Mouse (Mus musculus): ENCODE measurements around the gene Prkacb. TPM values are rescaled to one million over a fixed set of nuclear protein-coding genes. Genes with fewer than 3 reads are reported as not detected.

The Prkacb gene
- total and polyA plus RNA-seq, 2 experiments = 11.4 to 35.1 TPM

- no peaks in the 10 kb centered on the region for H3K79me2 ChIP-seq (ENCODE audit: control insufficient read depth, insufficient read depth, low read length)
- WGBS = 84% methylated on average over 2 of the region's 2 CpGs
- no peaks in the 10 kb centered on the region for H3K36me3 ChIP-seq (ENCODE audit: control insufficient read depth, insufficient read depth, low read length)
- H3K4me3 ChIP-seq (ENCODE audit: insufficient read depth, low read depth, low read length) = no peak overlapping the region
- H3K27ac ChIP-seq (replicated peaks; ENCODE audit: insufficient read depth, low read depth, low read length) = no peak overlapping the region
- peaks cover 9% of the 10 kb centered on the region for H3K4me1 ChIP-seq (ENCODE audit: control insufficient read depth, insufficient read depth, low read length)
- no peak for DNase-seq (ENCODE audit: extremely low read depth, low read depth, low spot score)
- peaks cover 8% of the 10 kb centered on the region for H3K27me3 ChIP-seq (ENCODE audit: control insufficient read depth, insufficient read depth, low read length)
- TF ChIP-seq CTCF (IDR thresholded peaks at IDR 0.05; ENCODE audit: low read depth, low read length) = no peak
- TF ChIP-seq POLR2A (IDR thresholded peaks at IDR 0.05; ENCODE audit: extremely low read depth, insufficient read depth, low read length) = no peak
- H3K9ac ChIP-seq (ENCODE audit: low read depth, low read length) = no peak overlapping the region
Observed at GRCm38 (mm10) chr3:146683095-146683494, 129.7 kb downstream of the Prkacb start.

DNA sequence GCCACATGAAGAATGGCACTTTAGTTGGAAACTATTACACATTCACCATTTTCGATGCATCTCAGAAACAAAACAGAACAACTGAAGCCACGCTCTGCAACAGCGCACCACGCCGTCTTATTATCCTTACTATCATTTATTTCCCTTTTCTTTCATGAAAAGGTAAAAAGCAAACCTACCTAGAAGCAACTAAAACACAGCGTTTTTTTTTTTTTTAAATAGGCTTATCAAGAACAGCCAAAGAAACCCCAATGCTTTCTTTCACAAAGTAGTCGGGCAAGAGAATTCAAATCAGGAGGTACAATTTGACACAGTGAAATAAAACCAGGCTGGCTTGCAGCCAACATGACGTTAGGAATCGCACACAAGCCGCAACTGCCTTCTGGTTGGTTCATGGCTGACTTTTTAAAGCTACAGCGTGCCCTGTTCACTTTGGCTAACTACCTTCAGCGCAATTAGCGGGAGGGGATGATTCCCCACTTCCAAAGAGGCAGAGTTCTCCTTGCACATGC, 130.6 kb downstream of the Prkacb start:
- H3K4me1 ChIP-seq (ENCODE audit: control insufficient read depth, insufficient read depth, low read length) = peaks cover 9% of the 10 kb centered on the region
- peak overlapping the region; percentile 26; the same call in 1 of the 2 replicates for H3K9ac ChIP-seq (ENCODE audit: low read depth, low read length)
- no peak overlapping the region for H3K27ac ChIP-seq (replicated peaks; ENCODE audit: insufficient read depth, low read depth, low read length)
- peak; percentile 59 for DNase-seq (ENCODE audit: extremely low read depth, low read depth, low spot score)
- H3K79me2 ChIP-seq (ENCODE audit: control insufficient read depth, insufficient read depth, low read length) = no peaks in the 10 kb centered on the region
- H3K36me3 ChIP-seq (ENCODE audit: control insufficient read depth, insufficient read depth, low read length) = no peaks in the 10 kb centered on the region
- H3K4me3 ChIP-seq (ENCODE audit: insufficient read depth, low read depth, low read length) = peak overlapping the region; percentile 10; the same call in 1 of the 2 replicates
- TF ChIP-seq CTCF (IDR thresholded peaks at IDR 0.05; ENCODE audit: low read depth, low read length) (no peak), POLR2A (IDR thresholded peaks at IDR 0.05; ENCODE audit: extremely low read depth, insufficient read depth, low read length) (no peak)
- WGBS = 39% methylated on average over 13 of the region's 13 CpGs
- H3K27me3 ChIP-seq (ENCODE audit: control insufficient read depth, insufficient read depth, low read length) = peaks cover 8% of the 10 kb centered on the region

DNA sequence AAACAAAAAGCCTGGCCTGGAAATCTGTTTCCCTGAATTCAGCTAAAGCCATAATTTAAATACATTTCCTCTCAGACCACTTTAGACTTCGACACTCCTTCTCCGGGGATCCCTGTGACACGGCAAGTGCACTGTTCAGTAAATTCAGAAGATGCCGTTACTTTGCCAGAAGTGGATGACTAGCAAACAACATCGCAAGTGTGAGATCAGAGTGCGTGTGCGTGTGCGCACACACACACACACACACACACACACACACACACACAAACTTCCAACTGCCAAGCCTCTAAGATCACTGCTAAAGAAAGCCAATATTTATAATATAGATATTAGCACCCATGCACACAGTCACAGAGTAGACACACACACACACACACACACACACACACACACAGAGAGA, 131.1 kb downstream of the Prkacb start:
- 55% methylated on average over 8 of the region's 8 CpGs for WGBS
- no peak overlapping the region for H3K9ac ChIP-seq (ENCODE audit: low read depth, low read length)
- TF ChIP-seq POLR2A (IDR thresholded peaks at IDR 0.05; ENCODE audit: extremely low read depth, insufficient read depth, low read length) (no peak), CTCF (IDR thresholded peaks at IDR 0.05; ENCODE audit: low read depth, low read length) (no peak)
- no peaks in the 10 kb centered on the region for H3K79me2 ChIP-seq (ENCODE audit: control insufficient read depth, insufficient read depth, low read length)
- no peaks in the 10 kb centered on the region for H3K36me3 ChIP-seq (ENCODE audit: control insufficient read depth, insufficient read depth, low read length)
- H3K27ac ChIP-seq (replicated peaks; ENCODE audit: insufficient read depth, low read depth, low read length) = no peak overlapping the region
- peaks cover 8% of the 10 kb centered on the region for H3K27me3 ChIP-seq (ENCODE audit: control insufficient read depth, insufficient read depth, low read length)
- no peak overlapping the region for H3K4me3 ChIP-seq (ENCODE audit: insufficient read depth, low read depth, low read length)
- no peak for DNase-seq (ENCODE audit: extremely low read depth, low read depth, low spot score)
- peaks cover 9% of the 10 kb centered on the region for H3K4me1 ChIP-seq (ENCODE audit: control insufficient read depth, insufficient read depth, low read length)

DNA sequence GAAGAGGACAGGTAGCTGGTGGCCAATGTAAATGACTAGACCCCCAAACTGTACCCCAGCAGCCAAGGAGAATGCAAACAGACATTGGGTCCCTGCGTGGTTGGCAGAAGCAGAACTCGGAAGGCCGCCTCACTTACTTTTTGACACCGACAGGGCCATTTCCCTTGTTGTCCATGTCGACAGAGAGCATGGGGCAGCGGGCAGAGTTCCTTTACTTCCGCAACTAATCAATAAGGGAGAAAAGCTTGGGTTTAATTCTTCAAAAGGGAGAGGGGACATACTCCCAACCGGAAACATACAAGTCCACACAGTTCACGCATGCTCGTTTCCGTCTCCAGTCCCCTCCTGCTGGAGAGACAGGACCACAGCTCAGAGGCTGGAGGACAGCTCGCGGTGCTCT, 132.2 kb downstream of the Prkacb start:
- H3K27me3 ChIP-seq (ENCODE audit: control insufficient read depth, insufficient read depth, low read length) = peaks cover 8% of the 10 kb centered on the region
- H3K4me1 ChIP-seq (ENCODE audit: control insufficient read depth, insufficient read depth, low read length) = peaks cover 9% of the 10 kb centered on the region
- H3K4me3 ChIP-seq (ENCODE audit: insufficient read depth, low read depth, low read length) = no peak overlapping the region
- 73% methylated on average over 13 of the region's 13 CpGs for WGBS
- TF ChIP-seq CTCF (IDR thresholded peaks at IDR 0.05; ENCODE audit: low read depth, low read length) (no peak), POLR2A (IDR thresholded peaks at IDR 0.05; ENCODE audit: extremely low read depth, insufficient read depth, low read length) (no peak)
- no peak overlapping the region for H3K27ac ChIP-seq (replicated peaks; ENCODE audit: insufficient read depth, low read depth, low read length)
- no peak for DNase-seq (ENCODE audit: extremely low read depth, low read depth, low spot score)
- H3K36me3 ChIP-seq (ENCODE audit: control insufficient read depth, insufficient read depth, low read length) = no peaks in the 10 kb centered on the region
- H3K9ac ChIP-seq (ENCODE audit: low read depth, low read length) = no peak overlapping the region
- H3K79me2 ChIP-seq (ENCODE audit: control insufficient read depth, insufficient read depth, low read length) = no peaks in the 10 kb centered on the region

GRCm38 (mm10) chr3:146679646-146680045, 133.1 kb downstream of the Prkacb start:
- H3K36me3 ChIP-seq (ENCODE audit: control insufficient read depth, insufficient read depth, low read length) = no peaks in the 10 kb centered on the region
- no peak for DNase-seq (ENCODE audit: extremely low read depth, low read depth, low spot score)
- H3K27me3 ChIP-seq (ENCODE audit: control insufficient read depth, insufficient read depth, low read length) = no peaks in the 10 kb centered on the region; the same call in 1 of the 2 replicates
- 95% methylated on average over 16 of the region's 16 CpGs for WGBS
- H3K9ac ChIP-seq (ENCODE audit: low read depth, low read length) = no peak overlapping the region
- TF ChIP-seq POLR2A (IDR thresholded peaks at IDR 0.05; ENCODE audit: extremely low read depth, insufficient read depth, low read length) (no peak), CTCF (IDR thresholded peaks at IDR 0.05; ENCODE audit: low read depth, low read length) (no peak)
- no peaks in the 10 kb centered on the region for H3K79me2 ChIP-seq (ENCODE audit: control insufficient read depth, insufficient read depth, low read length)
- H3K27ac ChIP-seq (replicated peaks; ENCODE audit: insufficient read depth, low read depth, low read length) = no peak overlapping the region
- H3K4me1 ChIP-seq (ENCODE audit: control insufficient read depth, insufficient read depth, low read length) = peaks cover 3% of the 10 kb centered on the region
- H3K4me3 ChIP-seq (ENCODE audit: insufficient read depth, low read depth, low read length) = no peak overlapping the region

Other genes starting within 250 kb of the Prkacb start
- gene Uox, start 242.6 kb downstream of the Prkacb start, total RNA-seq (2014; rRNA removed) = 1,668 and 2,080 TPM in 2 replicates
- gene Uox, start 242.6 kb downstream of the Prkacb start, polyA plus RNA-seq (2012; rRNA removed) = 512 and 535 TPM in 2 replicates
- 11.0 and 15.6 TPM in 2 replicates for gene Dnase2b, start 197.4 kb downstream of the Prkacb start, total RNA-seq (2014; rRNA removed)
- gene Dnase2b, start 197.4 kb downstream of the Prkacb start, polyA plus RNA-seq (2012; rRNA removed) = 6.2 and 6.6 TPM in 2 replicates
- not detected in 2 replicates for gene 4930503B20Rik, start 161.7 kb downstream of the Prkacb start, total RNA-seq (2014; rRNA removed)
- gene 4930503B20Rik, start 161.7 kb downstream of the Prkacb start, polyA plus RNA-seq (2012; rRNA removed) = not detected in 2 replicates
- gene Samd13, start 127.4 kb downstream of the Prkacb start, total RNA-seq (2014; rRNA removed) = not detected in 2 replicates
- gene Samd13, start 127.4 kb downstream of the Prkacb start, polyA plus RNA-seq (2012; rRNA removed) = 0.22 TPM in 1 of 2 replicates, not detected in the other
- gene Ttll7, start 39.4 kb upstream of the Prkacb start, total RNA-seq (2014; rRNA removed) = 1.7 and 1.8 TPM in 2 replicates
- 0.12 and 0.21 TPM in 2 replicates for gene Ttll7, start 39.4 kb upstream of the Prkacb start, polyA plus RNA-seq (2012; rRNA removed)

Measured in liver, adult 2 months (tissue).